Mouse (Mus musculus) ES-E14 (cell line): ENCODE data around the gene Chchd6.

Experiments used
- CHD2 ChIP-seq: IDR thresholded peaks from 2 replicates; pipeline ENCODE4 v1.6.1; 2014; ENCODE audit warnings: mild to moderate bottlenecking, low read depth, low read length, inconsistent platforms
- HCFC1 ChIP-seq: IDR thresholded peaks from 2 replicates; pipeline ENCODE4 v1.6.1; 2012; ENCODE audit warnings: low read length, inconsistent platforms, borderline replicate concordance; ENCODE audit not compliant: insufficient read depth
- MAFK ChIP-seq: IDR thresholded peaks from 2 replicates; pipeline ENCODE4 v1.6.1; 2014; ENCODE audit warnings: mild to moderate bottlenecking, low read depth, low read length, inconsistent platforms; ENCODE audit not compliant: insufficient read depth
- ZC3H11A ChIP-seq: IDR thresholded peaks from 2 replicates; pipeline ENCODE4 v1.6.1; 2012; ENCODE audit warnings: low read depth, mild to moderate bottlenecking, inconsistent platforms, low read length, borderline replicate concordance
- ZNF384 ChIP-seq: IDR thresholded peaks from 2 replicates; pipeline ENCODE4 v1.6.1; 2012; ENCODE audit warnings: low read depth, low read length, inconsistent platforms

DNA sequence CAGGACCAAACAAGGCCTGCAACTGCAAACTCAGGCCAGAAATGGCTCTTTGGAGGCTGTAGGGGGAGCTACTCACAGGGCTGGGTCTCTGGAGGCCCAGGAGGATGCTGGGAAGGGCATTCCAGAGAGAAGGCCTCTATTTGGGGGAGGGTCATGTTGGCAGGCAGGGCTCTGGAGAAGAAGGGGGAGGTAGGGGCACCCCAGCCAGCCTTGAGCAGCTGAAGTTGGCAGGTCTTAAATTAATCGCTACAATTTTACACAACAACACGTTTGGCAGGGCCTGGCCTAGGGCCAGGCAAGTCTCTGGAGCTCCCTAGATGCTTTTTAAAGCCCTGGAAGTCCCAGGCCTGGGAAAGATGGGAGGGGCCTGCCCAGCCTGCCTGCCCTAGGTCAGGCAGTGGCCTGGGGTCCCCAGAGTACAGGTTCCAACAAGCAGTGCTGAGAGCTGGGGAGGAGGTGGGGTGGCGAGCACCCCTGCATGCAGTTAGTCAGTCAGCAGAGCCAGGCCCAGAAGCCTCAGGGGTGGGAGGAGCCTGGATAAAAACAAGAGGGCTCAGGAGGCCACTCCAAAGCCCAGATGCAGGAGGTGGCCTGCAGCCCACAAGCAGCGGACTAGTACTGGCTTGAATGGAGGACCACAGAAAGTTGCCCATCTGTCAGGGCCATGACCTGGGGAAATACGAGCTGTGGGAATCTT is 243.9 kb downstream of the Chchd6 start:
- TF ChIP-seq ZC3H11A (no peak), HCFC1 (no peak), ZNF384 (no peak), CHD2 (no peak), MAFK (no peak)
